Mouse (Mus musculus): Measurements from ENCODE around the gene Tmem219. TPM values are rescaled to one million over a fixed set of nuclear protein-coding genes. Genes with fewer than 3 reads are reported as not detected.

Gene Tmem219
- total RNA-seq, 2 experiments from 2014 or later: 21.1 to 23.7 TPM

- no peak for DNase-seq (ENCODE audit: low spot score in 2 of 2)
- intact Hi-C loops (cut with DNase I): no loop called here
These were observed 45.5 kb downstream of the Tmem219 start for GRCm38 (mm10) chr7:126877239-126877638.

- DNase-seq (ENCODE audit: low spot score in 2 of 2): no peak
- intact Hi-C loops (cut with DNase I): no loop called here
These were observed 52.2 kb downstream of the Tmem219 start for GRCm38 (mm10) chr7:126870520-126870891.

GRCm38 (mm10) chr7:126869780-126870519, 52.8 kb downstream of the Tmem219 start:
- intact Hi-C loops (cut with DNase I): no loop called here
- no peak for DNase-seq (ENCODE audit: low spot score in 2 of 2)

GRCm38 (mm10) chr7:126868003-126868402, 54.7 kb downstream of the Tmem219 start:
- DNase-seq (ENCODE audit: low spot score in 2 of 2): no peak
- intact Hi-C loops (cut with DNase I): no loop called here

- DNase-seq (ENCODE audit: low spot score in 2 of 2): no peak
- intact Hi-C loops (cut with DNase I): no loop called here
These were observed 55.2 kb downstream of the Tmem219 start for GRCm38 (mm10) chr7:126867534-126867933.

- no peak for DNase-seq (ENCODE audit: low spot score in 2 of 2)
- intact Hi-C loops (cut with DNase I): no loop called here
These were observed 58.9 kb downstream of the Tmem219 start for GRCm38 (mm10) chr7:126863791-126864190.

GRCm38 (mm10) chr7:126862147-126862784, 60.5 kb downstream of the Tmem219 start, which contains the start of gene Ino80e:
Gene Ino80e, minus strand, starts transcription at chr7:126862377.
- peak; percentile 96 to 97 for DNase-seq (ENCODE audit: low spot score in 2 of 2)
- intact Hi-C loops (cut with DNase I): no loop called here

- peak; percentile 92 to 93 for DNase-seq (ENCODE audit: low spot score in 2 of 2)
- intact Hi-C loops (cut with DNase I): no loop called here
These were observed 61.1 kb downstream of the Tmem219 start, which contains the start of gene Hirip3 for GRCm38 (mm10) chr7:126861429-126862130. Gene Hirip3, plus strand, starts transcription at chr7:126861972.

- intact Hi-C loops (cut with DNase I): no loop called here
- no peak for DNase-seq (ENCODE audit: low spot score in 2 of 2)
These were observed 61.7 kb downstream of the Tmem219 start for GRCm38 (mm10) chr7:126860987-126861386.

GRCm38 (mm10) chr7:126856741-126857420, 65.8 kb downstream of the Tmem219 start:
- intact Hi-C loops (cut with DNase I): no loop called here
- no peak for DNase-seq (ENCODE audit: low spot score in 2 of 2)

- DNase-seq (ENCODE audit: low spot score in 2 of 2): no peak
- intact Hi-C loops (cut with DNase I): no loop called here
These were observed 67.1 kb downstream of the Tmem219 start for GRCm38 (mm10) chr7:126855641-126856040.

- intact Hi-C loops (cut with DNase I): no loop called here
These were observed 69.3 kb downstream of the Tmem219 start for GRCm38 (mm10) chr7:126853454-126853853.

GRCm38 (mm10) chr7:126851192-126851591, 71.5 kb downstream of the Tmem219 start:
- no peak for DNase-seq (ENCODE audit: low spot score in 2 of 2)
- intact Hi-C loops (cut with DNase I): no loop called here

More at GRCm38 (mm10) chr7:126853454-126853853, 69.3 kb downstream of the Tmem219 start:
- DNase-seq (ENCODE audit: low spot score in 2 of 2): no peak

- no peak for DNase-seq (ENCODE audit: low spot score in 2 of 2)
- intact Hi-C loops (cut with DNase I): no loop called here
These were observed 72.6 kb downstream of the Tmem219 start for GRCm38 (mm10) chr7:126850161-126850560.

- intact Hi-C loops (cut with DNase I): no loop called here
- peak; percentile 59 to 70 for DNase-seq (ENCODE audit: low spot score in 2 of 2)
These were observed 73.9 kb downstream of the Tmem219 start for GRCm38 (mm10) chr7:126848794-126849193.

GRCm38 (mm10) chr7:126847421-126848398, 75.0 kb downstream of the Tmem219 start:
- intact Hi-C loops (cut with DNase I): no loop called here
- no peak for DNase-seq (ENCODE audit: low spot score in 2 of 2)

- intact Hi-C loops (cut with DNase I): no loop called here
- no peak for DNase-seq (ENCODE audit: low spot score in 2 of 2)
These were observed 75.6 kb downstream of the Tmem219 start, which contains the start of gene Doc2a for GRCm38 (mm10) chr7:126847116-126847420. Gene Doc2a, plus strand, starts transcription at chr7:126847416.

- intact Hi-C loops (cut with DNase I): no loop called here
These were observed 77.2 kb downstream of the Tmem219 start for GRCm38 (mm10) chr7:126845516-126845915.

GRCm38 (mm10) chr7:126843276-126843675, 79.4 kb downstream of the Tmem219 start:
- intact Hi-C loops (cut with DNase I): no loop called here
- DNase-seq (ENCODE audit: low spot score in 2 of 2): no peak

More at GRCm38 (mm10) chr7:126845516-126845915, 77.2 kb downstream of the Tmem219 start:
- no peak for DNase-seq (ENCODE audit: low spot score in 2 of 2)
